Mouse (Mus musculus) adrenal gland, adult 2 months (tissue): Measurements from ENCODE around the gene Armc8. TPM values are rescaled to one million over a fixed set of nuclear protein-coding genes. Genes with fewer than 3 reads are reported as not detected.

Experiments
- DNase-seq: peaks from one replicate; pipeline ENCODE4 v3.0.0; 2021
- long read RNA-seq: library from polyadenylated mRNA; stranded (forward); transcript quantifications from one replicate; pipeline ENCODE4 v2.0.0, GENCODE M21; 2021
- polyA plus RNA-seq: library from polyadenylated mRNA; depleted of rRNA; stranded (reverse); fragments of >200 nt; gene quantifications from 2 replicates; pipeline ENCODE4 v1.2.3, GENCODE M21; 2012; rRNA removed
- total RNA-seq, 2 experiments: library from RNA; stranded (reverse); gene quantifications; 2 replicates each; pipeline ENCODE4 v1.2.3; 2021

The Armc8 gene
- total RNA-seq (10 to 100 TPM; 25.3 to 33.5 TPM), polyA plus RNA-seq (7.9 and 8.8 TPM in 2 replicates)
- long read RNA-seq, full-length matches to known transcripts: 10 of 22 reads
- long read RNA-seq, partial matches to known transcripts: 4 of 22 reads
- long read RNA-seq, other reads (novel, unspliced or antisense): 8 of 22 reads

- peak; percentile 95 for DNase-seq
Measured at GRCm38 (mm10) chr9:99568347-99569070, at the start of gene Armc8. TSS of gene Armc8 (minus strand) at chr9:99568899.

- no peak for DNase-seq
Measured at GRCm38 (mm10) chr9:99612202-99612601, 43.5 kb upstream of the Armc8 start, which contains the start of gene A4gnt. TSS of gene A4gnt (plus strand) at chr9:99612502.

- no peak for DNase-seq
Measured at GRCm38 (mm10) chr9:99603566-99603965, 34.9 kb upstream of the Armc8 start.

GRCm38 (mm10) chr9:99599127-99599526 is 30.4 kb upstream of the Armc8 start:
- peak; percentile 18 for DNase-seq

GRCm38 (mm10) chr9:99591144-99591543 is 22.4 kb upstream of the Armc8 start:
- no peak for DNase-seq

GRCm38 (mm10) chr9:99587505-99588202 is 19.0 kb upstream of the Armc8 start:
- peak; percentile 64 for DNase-seq

GRCm38 (mm10) chr9:99580655-99581054 is 12.0 kb upstream of the Armc8 start:
- peak; percentile 40 for DNase-seq

- DNase-seq: peak; percentile 95
Measured at GRCm38 (mm10) chr9:99575677-99576480, 7.2 kb upstream of the Armc8 start, which contains the start of gene Dbr1. TSS of gene Dbr1 (plus strand) at chr9:99575799.

GRCm38 (mm10) chr9:99569071-99569397 is 335 bp upstream of the Armc8 start:
- DNase-seq: no peak

- no peak for DNase-seq
Measured at GRCm38 (mm10) chr9:99568023-99568346, 714 bp downstream of the Armc8 start.

- peak; percentile 82 for DNase-seq
Measured at GRCm38 (mm10) chr9:99563714-99564113, 5.0 kb downstream of the Armc8 start.

GRCm38 (mm10) chr9:99560389-99560788 is 8.3 kb downstream of the Armc8 start:
- DNase-seq: no peak

- no peak for DNase-seq
Measured at GRCm38 (mm10) chr9:99559557-99559904, 9.2 kb downstream of the Armc8 start.

- DNase-seq: no peak
Measured at GRCm38 (mm10) chr9:99558824-99559556, 9.7 kb downstream of the Armc8 start.

- DNase-seq: no peak
Measured at GRCm38 (mm10) chr9:99557580-99558300, 11.0 kb downstream of the Armc8 start.

- DNase-seq: no peak
Measured at GRCm38 (mm10) chr9:99555253-99555652, 13.4 kb downstream of the Armc8 start.

- DNase-seq: no peak
Measured at GRCm38 (mm10) chr9:99554052-99554451, 14.6 kb downstream of the Armc8 start.

- DNase-seq: peak; percentile 43
Measured at GRCm38 (mm10) chr9:99553049-99553448, 15.7 kb downstream of the Armc8 start.

GRCm38 (mm10) chr9:99552068-99552467 is 16.6 kb downstream of the Armc8 start:
- DNase-seq: no peak

GRCm38 (mm10) chr9:99546259-99546658 is 22.4 kb downstream of the Armc8 start:
- DNase-seq: no peak

GRCm38 (mm10) chr9:99531865-99532264 is 36.8 kb downstream of the Armc8 start:
- DNase-seq: no peak
